Mouse (Mus musculus): Measurements from ENCODE around the gene Taz.

Taz gene

GRCm38 (mm10) chrX:74281732-74282394 is at the start of gene Taz, which contains the start of gene Dnase1l1:
TSS of gene Taz (plus strand) at chrX:74281912.
TSS of gene Dnase1l1 (minus strand) at chrX:74282337.
- no peak for DNase-seq (ENCODE audit: low read depth, low spot score)

DNA sequence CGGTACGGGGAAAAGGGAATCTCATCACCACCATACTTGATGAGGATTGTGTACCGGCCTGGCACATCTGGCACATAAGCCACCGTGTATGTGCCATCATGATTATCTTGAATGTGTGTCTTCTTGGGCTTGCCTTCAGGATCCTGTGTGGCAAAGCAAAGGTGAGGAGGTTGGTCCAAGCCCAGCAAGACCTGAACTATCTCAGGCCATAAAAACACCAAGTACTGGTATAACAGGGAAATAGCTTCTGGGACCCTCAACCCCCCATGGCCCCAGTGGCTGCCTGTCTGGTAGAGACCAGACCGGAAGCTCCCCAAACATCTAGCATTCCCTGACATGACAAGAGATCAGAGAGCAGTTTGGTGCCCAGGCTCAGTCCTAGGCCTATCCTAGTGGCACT is 48.5 kb upstream of the Taz start:
- DNase-seq (ENCODE audit: low read depth, low spot score), result no peak

DNA sequence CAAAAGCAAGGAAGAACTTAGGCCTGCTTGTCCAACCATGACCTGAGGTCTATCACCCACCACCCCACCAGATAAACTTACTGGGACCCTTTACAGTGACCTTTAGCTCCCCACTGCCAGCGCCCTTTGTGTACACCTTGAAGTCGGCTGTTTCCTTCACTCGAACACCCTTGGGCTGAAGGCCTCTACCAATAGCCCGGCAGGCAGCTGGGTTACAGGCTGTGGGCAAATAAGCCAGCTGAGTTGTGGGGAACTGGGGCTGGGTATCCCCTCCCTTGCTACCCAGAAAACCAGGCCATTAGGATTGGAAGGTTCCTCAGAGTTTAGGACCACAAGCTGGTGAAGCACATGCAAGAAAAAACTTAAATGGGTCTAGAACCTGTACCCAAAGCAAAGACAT is 41.4 kb upstream of the Taz start:
- DNase-seq (ENCODE audit: low read depth, low spot score), result no peak

- no peak for DNase-seq (ENCODE audit: low read depth, low spot score)
Measured at GRCm38 (mm10) chrX:74243396-74243795, 38.3 kb upstream of the Taz start.

DNA sequence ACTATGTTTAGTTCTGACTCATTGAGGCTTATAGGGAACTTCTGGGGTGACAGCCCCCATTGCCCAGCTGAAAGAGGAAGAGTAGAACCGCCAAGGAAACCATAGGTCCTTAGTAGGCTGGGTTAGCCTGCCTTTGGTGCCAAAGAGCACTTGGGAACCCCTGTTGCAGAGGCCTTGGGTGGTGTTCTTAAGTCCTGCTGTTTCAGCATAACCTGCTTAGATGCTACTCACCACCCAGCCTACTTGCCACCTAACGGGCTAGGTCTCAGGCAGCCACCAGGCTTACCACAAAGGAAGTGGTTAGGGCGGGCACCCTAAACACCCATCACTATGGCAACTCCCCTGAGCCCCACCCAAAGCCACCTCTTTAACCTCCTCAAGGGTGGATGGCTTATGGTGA is 37.9 kb upstream of the Taz start:
- DNase-seq (ENCODE audit: low read depth, low spot score), result no peak

- DNase-seq (ENCODE audit: low read depth, low spot score), result no peak
Measured at GRCm38 (mm10) chrX:74244614-74245083, 37.1 kb upstream of the Taz start.

DNA sequence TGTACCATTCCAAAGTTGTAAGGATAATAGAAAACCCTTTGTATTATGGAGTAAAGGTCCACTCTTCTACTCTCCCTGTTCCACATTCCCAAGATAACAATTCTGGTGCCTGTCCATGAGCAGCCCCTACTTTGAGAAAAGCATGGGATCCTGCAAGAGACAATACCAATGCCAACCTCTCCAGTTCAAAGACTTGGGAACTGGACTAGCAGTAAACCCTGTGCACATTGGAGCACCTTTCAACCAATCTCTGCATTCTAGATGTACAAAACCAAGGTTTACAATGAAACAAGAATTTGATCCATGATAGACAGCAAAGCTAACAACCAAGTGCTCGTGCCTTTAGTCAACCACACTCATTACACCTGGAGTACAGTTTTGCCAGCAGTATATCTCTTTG is 36.6 kb upstream of the Taz start:
- no peak for DNase-seq (ENCODE audit: low read depth, low spot score)

GRCm38 (mm10) chrX:74245687-74246086 is 36.0 kb upstream of the Taz start:
- no peak for DNase-seq (ENCODE audit: low read depth, low spot score)

- peak; percentile 64 for DNase-seq (ENCODE audit: low read depth, low spot score)
Measured at GRCm38 (mm10) chrX:74246213-74246681, 35.5 kb upstream of the Taz start.

DNA sequence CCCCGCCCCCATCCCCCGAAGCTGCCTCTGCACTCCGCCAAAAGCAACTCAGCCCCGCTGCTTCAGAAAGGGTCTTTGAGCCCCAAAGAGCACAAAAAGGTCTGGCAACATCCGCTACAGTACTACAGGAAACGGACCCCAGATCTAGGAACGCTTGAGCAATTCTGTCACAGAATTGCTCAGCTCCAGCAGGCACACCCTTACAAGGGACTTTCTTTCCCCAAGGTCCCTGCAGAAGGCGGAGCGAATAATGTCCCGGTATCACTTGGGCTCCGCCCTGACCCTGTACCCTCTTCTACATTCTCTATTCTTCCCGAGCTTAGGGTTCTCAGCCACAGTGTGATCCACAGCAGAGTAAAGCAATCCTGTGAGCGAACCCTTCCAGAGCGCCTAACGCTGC is 35.0 kb upstream of the Taz start:
- no peak for DNase-seq (ENCODE audit: low read depth, low spot score)

- DNase-seq (ENCODE audit: low read depth, low spot score), result no peak
Measured at GRCm38 (mm10) chrX:74248651-74249050, 33.1 kb upstream of the Taz start.

DNA sequence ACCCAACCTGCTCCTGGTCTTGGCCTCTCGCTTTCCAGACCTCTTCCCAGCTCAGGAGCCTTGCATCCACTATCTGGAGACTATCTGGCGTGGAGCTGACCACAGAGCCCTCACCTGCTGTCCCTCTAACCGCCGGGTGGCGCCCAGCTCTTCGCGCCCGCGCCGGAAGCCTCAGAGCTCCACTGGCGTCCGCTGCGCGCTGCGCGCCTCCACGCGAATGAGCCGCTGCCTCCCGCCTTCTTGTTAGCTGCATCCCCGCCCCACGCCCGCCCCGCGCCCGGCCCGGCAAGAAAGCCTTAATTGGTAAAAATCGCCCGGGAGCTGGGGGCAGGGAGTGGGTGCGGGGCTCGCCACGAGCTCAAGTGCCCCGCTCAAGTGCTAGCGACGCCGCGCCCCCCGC is 32.1 kb upstream of the Taz start, which contains the start of gene Flna:
Gene Flna, minus strand, starts transcription at position 206 of the 400 bp plus-strand sequence.
- DNase-seq (ENCODE audit: low read depth, low spot score), result no peak

GRCm38 (mm10) chrX:74254153-74254887 is 27.4 kb upstream of the Taz start, which contains the start of gene Emd:
TSS of gene Emd (plus strand) at chrX:74254687.
- peak; percentile 61 for DNase-seq (ENCODE audit: low read depth, low spot score)

GRCm38 (mm10) chrX:74254888-74255565 is 26.7 kb upstream of the Taz start:
- no peak for DNase-seq (ENCODE audit: low read depth, low spot score)

DNA sequence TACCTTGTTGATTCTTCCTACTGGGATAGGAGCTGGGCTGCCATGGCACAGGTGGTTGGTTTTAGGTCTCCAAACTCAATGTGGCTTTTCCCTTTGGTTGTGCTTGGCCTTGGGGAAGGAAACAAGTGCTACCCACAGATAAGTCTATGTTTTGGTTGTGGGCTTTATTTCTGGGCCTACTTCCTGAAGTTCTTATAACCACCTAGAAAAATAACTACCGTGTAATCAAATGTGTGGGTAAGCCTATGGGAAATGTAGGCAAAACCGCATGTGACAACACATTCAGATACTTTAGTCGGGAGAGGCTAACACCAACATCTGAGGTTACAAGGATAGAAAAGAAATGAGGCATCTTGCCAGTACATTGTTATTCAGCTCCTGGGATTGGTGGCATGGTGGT is 24.0 kb upstream of the Taz start:
- no peak for DNase-seq (ENCODE audit: low read depth, low spot score)

DNA sequence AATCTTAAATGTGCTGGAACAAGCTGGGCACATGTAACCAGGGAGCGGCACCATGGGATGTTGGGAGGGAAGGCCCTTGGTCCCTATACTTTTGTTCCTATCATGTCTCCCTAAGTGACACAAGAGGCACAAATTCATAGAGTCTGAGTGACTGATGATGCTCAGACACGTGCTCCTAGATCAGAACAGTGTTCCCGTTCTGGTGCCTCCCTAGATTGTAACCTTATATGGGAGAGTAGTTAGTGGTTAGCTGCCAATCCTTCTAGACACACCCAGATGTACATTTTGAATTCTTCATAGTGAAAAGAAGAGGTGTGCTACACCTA is 12.0 kb upstream of the Taz start:
- no peak for DNase-seq (ENCODE audit: low read depth, low spot score)

GRCm38 (mm10) chrX:74270062-74270901 is 11.4 kb upstream of the Taz start, which contains the start of gene Rpl10:
TSS of gene Rpl10 (plus strand) at chrX:74270812.
- peak; percentile 94 for DNase-seq (ENCODE audit: low read depth, low spot score)

GRCm38 (mm10) chrX:74270902-74271551 is 10.7 kb upstream of the Taz start:
- DNase-seq (ENCODE audit: low read depth, low spot score), result no peak

DNA sequence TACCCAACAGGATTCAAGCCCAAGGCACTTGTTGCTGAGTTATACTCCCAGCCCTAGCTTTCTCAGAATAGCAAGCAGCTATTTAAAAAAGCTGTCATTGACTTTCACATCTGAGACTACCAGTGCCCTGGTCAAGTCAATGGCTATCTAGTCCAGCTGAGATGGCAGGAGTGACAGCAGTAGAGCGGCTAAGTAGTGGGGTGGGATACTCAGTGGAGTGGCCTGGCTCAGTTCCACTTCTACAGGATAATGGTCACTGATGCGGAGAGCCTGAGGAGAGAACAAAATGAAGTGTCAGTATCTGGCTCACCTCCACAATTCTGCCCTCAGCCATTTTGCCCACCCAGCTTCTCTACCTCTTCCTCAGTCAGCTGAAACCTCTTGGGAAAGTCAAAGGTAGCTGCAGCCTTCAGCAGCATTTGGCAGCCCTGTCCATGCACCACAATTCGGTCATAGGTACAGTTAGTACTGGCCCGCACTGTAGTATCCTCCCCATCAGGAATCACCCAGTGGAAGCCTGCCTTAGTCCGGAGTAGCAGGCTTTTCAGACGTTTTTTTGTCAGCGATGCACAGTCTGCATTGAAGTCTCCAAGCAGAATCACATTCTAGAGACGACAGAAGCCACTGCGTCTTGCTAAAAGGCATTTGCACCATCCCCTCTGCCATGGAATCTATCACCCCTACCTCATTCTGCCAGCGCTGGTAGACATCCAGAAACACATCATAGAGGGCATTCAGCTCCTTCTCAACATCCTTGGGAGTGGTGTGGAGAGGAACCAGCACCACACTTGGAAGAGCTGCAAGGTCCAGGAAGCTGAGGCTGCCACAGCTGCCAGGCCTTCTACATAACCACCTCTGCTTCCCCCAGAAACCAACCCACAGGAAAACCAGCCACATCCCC is 8.0 kb upstream of the Taz start:
- no peak for DNase-seq (ENCODE audit: low read depth, low spot score)

GRCm38 (mm10) chrX:74277916-74278315 is 3.8 kb upstream of the Taz start:
- no peak for DNase-seq (ENCODE audit: low read depth, low spot score)
